Mouse (Mus musculus): ENCODE data around the gene Fads3. TPM values are rescaled to one million over a fixed set of nuclear protein-coding genes. Genes with fewer than 3 reads are reported as not detected.
A peak's percentile ranks its signal among the peaks of the same experiment; 100 is the strongest.

The Fads3 gene
- polyA plus RNA-seq, 1 experiment from 2014 or later = 5.3 TPM

- peaks cover 27% of the 10 kb centered on the region for H3K4me1 ChIP-seq (replicated peaks)
- no peaks in the 10 kb centered on the region for H3K9me3 ChIP-seq (replicated peaks)
- WGBS (ENCODE audit: insufficient replicate concordance) = 88% methylated on average over 10 of the region's 10 CpGs
- peaks cover 17% of the 10 kb centered on the region for H3K36me3 ChIP-seq
- H3K27me3 ChIP-seq = 0 out of 2 replicates have a peak, but pooled peaks cover 4% of the 10 kb centered on the region
- H3K9ac ChIP-seq = no peak overlapping the region
- H3K4me2 ChIP-seq = no peak overlapping the region
- ATAC-seq (ENCODE audit: low read depth) (no peak), DNase-seq (no peak)
- no peak overlapping the region for H3K27ac ChIP-seq
- H3K4me3 ChIP-seq (replicated peaks) = no peak overlapping the region
Measured at GRCm38 (mm10) chr19:10053692-10054260, 12.4 kb downstream of the Fads3 start.

- no peaks in the 10 kb centered on the region for H3K9me3 ChIP-seq (replicated peaks)
- no peak overlapping the region for H3K9ac ChIP-seq
- H3K27me3 ChIP-seq = 0 out of 2 replicates have a peak, but pooled peaks cover 4% of the 10 kb centered on the region
- no peak overlapping the region for H3K27ac ChIP-seq
- peaks cover 34% of the 10 kb centered on the region for H3K4me1 ChIP-seq (replicated peaks)
- no peak for ATAC-seq (ENCODE audit: low read depth)
- no peak for DNase-seq
- WGBS (ENCODE audit: insufficient replicate concordance) = 74% methylated on average over 6 of the region's 6 CpGs
- peaks cover 17% of the 10 kb centered on the region for H3K36me3 ChIP-seq
- H3K4me3 ChIP-seq (replicated peaks) = no peak overlapping the region
- no peak overlapping the region for H3K4me2 ChIP-seq
Measured at GRCm38 (mm10) chr19:10054361-10055075, 13.1 kb downstream of the Fads3 start.

GRCm38 (mm10) chr19:10055261-10055660, 13.9 kb downstream of the Fads3 start:
- no peak overlapping the region for H3K4me3 ChIP-seq (replicated peaks)
- DNase-seq (no peak), ATAC-seq (ENCODE audit: low read depth) (no peak)
- no peaks in the 10 kb centered on the region for H3K9me3 ChIP-seq (replicated peaks)
- 76% methylated on average over 3 of the region's 3 CpGs for WGBS (ENCODE audit: insufficient replicate concordance)
- 0 out of 2 replicates have a peak, but pooled peaks cover 4% of the 10 kb centered on the region for H3K27me3 ChIP-seq
- H3K4me2 ChIP-seq = no peak overlapping the region
- peaks cover 35% of the 10 kb centered on the region for H3K4me1 ChIP-seq (replicated peaks)
- no peak overlapping the region for H3K9ac ChIP-seq
- H3K36me3 ChIP-seq = peaks cover 17% of the 10 kb centered on the region
- no peak overlapping the region for H3K27ac ChIP-seq

GRCm38 (mm10) chr19:10055783-10056660, 14.7 kb downstream of the Fads3 start:
- H3K9me3 ChIP-seq (replicated peaks) = no peaks in the 10 kb centered on the region
- H3K36me3 ChIP-seq = peaks cover 17% of the 10 kb centered on the region
- DNase-seq (no peak), ATAC-seq (ENCODE audit: low read depth) (no peak)
- H3K27me3 ChIP-seq = 0 out of 2 replicates have a peak, but pooled peaks cover 4% of the 10 kb centered on the region
- peaks cover 43% of the 10 kb centered on the region for H3K4me1 ChIP-seq (replicated peaks)
- no peak overlapping the region for H3K4me2 ChIP-seq
- no peak overlapping the region for H3K4me3 ChIP-seq (replicated peaks)
- WGBS (ENCODE audit: insufficient replicate concordance) = 80% methylated on average over 22 of the region's 22 CpGs
- H3K27ac ChIP-seq = no peak overlapping the region
- no peak overlapping the region for H3K9ac ChIP-seq

- H3K4me1 ChIP-seq (replicated peaks) = peaks cover 50% of the 10 kb centered on the region
- DNase-seq (no peak), ATAC-seq (ENCODE audit: low read depth) (no peak)
- no peak overlapping the region for H3K4me2 ChIP-seq
- no peak overlapping the region for H3K4me3 ChIP-seq (replicated peaks)
- WGBS (ENCODE audit: insufficient replicate concordance) = 70% methylated on average over 3 of the region's 3 CpGs
- 0 out of 2 replicates have a peak, but pooled peaks cover 4% of the 10 kb centered on the region for H3K27me3 ChIP-seq
- peaks cover 18% of the 10 kb centered on the region for H3K36me3 ChIP-seq
- H3K9me3 ChIP-seq (replicated peaks) = no peaks in the 10 kb centered on the region
- no peak overlapping the region for H3K9ac ChIP-seq
- peak overlapping the region; percentile 55 for H3K27ac ChIP-seq
Measured at GRCm38 (mm10) chr19:10056686-10057085, 15.3 kb downstream of the Fads3 start.

- peak; percentile 45 for ATAC-seq (ENCODE audit: low read depth)
- H3K9me3 ChIP-seq (replicated peaks) = no peaks in the 10 kb centered on the region
- H3K36me3 ChIP-seq = peaks cover 26% of the 10 kb centered on the region
- H3K4me2 ChIP-seq = 0 out of 2 replicates have a peak overlapping the region, but pooled peaks have one; percentile 29
- no peak overlapping the region for H3K4me3 ChIP-seq (replicated peaks)
- 60% methylated on average over 11 of the region's 11 CpGs for WGBS (ENCODE audit: insufficient replicate concordance)
- peaks cover 60% of the 10 kb centered on the region for H3K4me1 ChIP-seq (replicated peaks)
- peak overlapping the region; percentile 55; the same call in 1 of the 2 replicates for H3K27ac ChIP-seq
- no peaks in the 10 kb centered on the region for H3K27me3 ChIP-seq
- DNase-seq = no peak
- H3K9ac ChIP-seq = no peak overlapping the region
Measured at GRCm38 (mm10) chr19:10057486-10058351, 16.4 kb downstream of the Fads3 start.

GRCm38 (mm10) chr19:10058352-10058825, 17.0 kb downstream of the Fads3 start:
- ATAC-seq (ENCODE audit: low read depth) (no peak), DNase-seq (no peak)
- H3K27ac ChIP-seq = no peak overlapping the region
- 58% methylated on average over 1 of the region's 1 CpGs for WGBS (ENCODE audit: insufficient replicate concordance)
- no peak overlapping the region for H3K9ac ChIP-seq
- H3K4me2 ChIP-seq = no peak overlapping the region
- H3K27me3 ChIP-seq = no peaks in the 10 kb centered on the region
- no peaks in the 10 kb centered on the region for H3K9me3 ChIP-seq (replicated peaks)
- peaks cover 64% of the 10 kb centered on the region for H3K4me1 ChIP-seq (replicated peaks)
- no peak overlapping the region for H3K4me3 ChIP-seq (replicated peaks)
- peaks cover 31% of the 10 kb centered on the region for H3K36me3 ChIP-seq

GRCm38 (mm10) chr19:10058876-10059427, 17.6 kb downstream of the Fads3 start:
- H3K27ac ChIP-seq = 0 out of 2 replicates have a peak overlapping the region, but pooled peaks have one; percentile 83

GRCm38 (mm10) chr19:10059911-10060567, 18.7 kb downstream of the Fads3 start:
- ATAC-seq (ENCODE audit: low read depth) (peak; percentile 67), DNase-seq (peak; percentile 65)
- peak overlapping the region; percentile 61 for H3K4me2 ChIP-seq
- peak overlapping the region; percentile 83 for H3K27ac ChIP-seq
- H3K9ac ChIP-seq = peak overlapping the region; percentile 57
- H3K4me3 ChIP-seq (replicated peaks) = peak overlapping the region; percentile 32
- no peaks in the 10 kb centered on the region for H3K27me3 ChIP-seq
- peaks cover 72% of the 10 kb centered on the region for H3K4me1 ChIP-seq (replicated peaks)
- 7% methylated on average over 10 of the region's 10 CpGs for WGBS (ENCODE audit: insufficient replicate concordance)
- H3K36me3 ChIP-seq = peaks cover 45% of the 10 kb centered on the region
- no peaks in the 10 kb centered on the region for H3K9me3 ChIP-seq (replicated peaks)

More at GRCm38 (mm10) chr19:10058876-10059427, 17.6 kb downstream of the Fads3 start:
- 75% methylated on average over 9 of the region's 9 CpGs for WGBS (ENCODE audit: insufficient replicate concordance)
- Histone ChIP-seq H3K9ac (no peak overlapping the region), H3K4me2 (no peak overlapping the region; the same call in 1 of the 2 replicates), H3K27me3 (no peaks in the 10 kb centered on the region), H3K4me3 (replicated peaks) (no peak overlapping the region), H3K4me1 (replicated peaks) (peaks cover 64% of the 10 kb centered on the region), H3K36me3 (peaks cover 36% of the 10 kb centered on the region), H3K9me3 (replicated peaks) (no peaks in the 10 kb centered on the region)
- DNase-seq = no peak
- ATAC-seq (ENCODE audit: low read depth) = no peak

All from liver, embryonic 13.5 days (tissue).